Mouse (Mus musculus): ENCODE measurements around the gene Gm10837.

Gene Gm10837

DNA sequence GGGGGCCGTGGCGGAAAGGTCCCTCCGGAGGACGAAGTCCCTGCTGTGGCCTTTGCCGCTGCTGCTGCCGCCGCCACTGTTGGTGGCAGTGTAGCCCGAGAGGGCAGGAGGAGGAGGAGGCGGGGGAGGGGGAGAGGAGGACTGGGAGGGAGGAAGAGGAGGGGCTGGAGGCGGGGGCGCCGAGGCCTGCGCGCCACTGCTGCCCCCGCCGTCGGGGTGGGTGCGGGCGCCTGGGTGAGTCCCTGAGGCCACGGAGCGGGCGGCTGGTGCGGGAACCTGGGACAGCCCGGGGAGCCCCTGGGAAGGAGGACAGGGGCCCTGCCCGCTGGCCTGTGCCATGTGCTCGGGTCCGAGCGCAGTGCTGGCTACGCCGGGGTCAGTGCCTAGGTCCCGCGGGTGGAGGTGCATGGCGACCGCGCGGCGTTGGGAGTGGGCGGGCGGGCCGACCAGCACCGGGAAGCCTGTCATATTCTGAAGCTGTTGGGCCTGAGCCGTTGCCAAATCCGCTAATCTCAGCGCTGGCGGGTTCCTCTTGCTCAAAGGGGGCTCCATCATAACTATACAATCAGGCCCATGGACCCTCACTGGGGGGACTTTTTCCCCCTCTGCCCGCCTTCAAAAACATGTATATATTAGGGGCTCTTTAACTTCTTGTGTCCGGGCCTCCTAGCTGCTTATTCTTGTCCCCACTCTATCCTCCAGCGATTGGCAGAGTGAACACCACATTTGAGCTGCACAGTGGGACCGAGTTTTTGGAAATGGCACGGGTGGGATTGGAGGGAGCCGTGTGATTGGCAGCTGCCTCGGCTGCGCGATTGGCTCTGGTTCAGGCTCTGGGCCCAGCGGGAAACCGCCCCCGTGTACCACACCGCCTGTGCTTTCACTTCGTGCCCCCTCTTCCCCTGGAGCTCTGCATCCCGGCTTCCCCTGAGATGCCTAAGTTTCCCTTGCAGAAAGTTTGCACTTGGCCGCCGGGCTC, 25.3 kb upstream of the Gm10837 start, which contains the start of gene Zic5:
Gene Zic5 (minus strand): TSS at position 915 of the 979 bp plus-strand sequence.
- no peak for DNase-seq (ENCODE audit: low spot score)

DNA sequence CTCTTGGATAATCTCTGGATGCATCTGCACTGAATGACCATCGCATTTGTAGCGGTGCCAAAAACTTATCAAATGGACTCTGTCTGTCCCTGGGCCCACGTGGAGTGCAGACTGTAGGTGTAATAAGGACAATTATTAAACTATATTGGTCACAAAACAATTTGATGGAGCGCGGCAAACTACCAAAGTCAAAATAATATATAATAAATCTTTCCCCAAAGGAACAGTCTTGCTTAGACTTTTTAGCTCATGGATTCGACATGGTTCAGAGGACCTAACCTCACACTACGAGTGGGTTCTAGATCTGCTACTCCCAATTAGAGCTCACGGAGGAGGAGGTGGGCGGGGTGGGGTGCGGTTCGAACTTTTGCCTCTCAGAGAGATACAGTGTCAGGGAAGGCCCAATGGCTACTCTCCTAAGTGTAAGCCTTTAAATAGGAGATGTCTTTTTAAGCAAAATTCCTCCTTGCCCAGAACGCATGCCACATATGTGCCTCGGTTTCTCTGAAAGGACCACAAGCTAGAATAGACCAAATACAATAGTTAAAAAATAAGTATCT, 24.4 kb upstream of the Gm10837 start:
- no peak for DNase-seq (ENCODE audit: low spot score)

DNA sequence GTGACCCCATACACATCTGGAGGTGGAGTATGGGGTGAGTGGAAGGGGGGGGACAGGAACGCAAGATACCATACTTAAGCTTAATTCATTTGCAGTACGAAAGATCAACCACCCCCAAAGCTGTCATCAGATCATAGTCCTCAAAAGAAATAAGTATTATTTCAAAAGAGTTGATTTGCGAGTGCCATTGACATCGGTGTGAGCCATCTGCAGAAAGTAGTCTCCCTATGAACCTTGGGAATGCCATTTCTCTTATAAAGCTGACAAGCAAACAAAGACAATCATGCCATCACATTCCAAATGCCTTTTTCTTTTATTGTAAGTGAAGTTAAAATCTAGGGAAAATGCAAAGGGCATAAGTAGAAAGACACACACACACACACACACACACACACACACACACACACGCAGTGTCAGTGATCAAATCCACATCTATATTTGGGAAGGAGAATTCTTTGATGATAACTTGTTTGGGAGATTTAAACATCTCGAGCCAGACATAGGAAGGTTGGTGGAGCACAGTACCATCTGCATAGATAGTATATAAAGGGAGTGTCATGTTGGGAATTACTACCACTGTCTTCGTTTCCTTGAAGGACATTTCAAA, 23.5 kb upstream of the Gm10837 start:
- no peak for DNase-seq (ENCODE audit: low spot score)

DNA sequence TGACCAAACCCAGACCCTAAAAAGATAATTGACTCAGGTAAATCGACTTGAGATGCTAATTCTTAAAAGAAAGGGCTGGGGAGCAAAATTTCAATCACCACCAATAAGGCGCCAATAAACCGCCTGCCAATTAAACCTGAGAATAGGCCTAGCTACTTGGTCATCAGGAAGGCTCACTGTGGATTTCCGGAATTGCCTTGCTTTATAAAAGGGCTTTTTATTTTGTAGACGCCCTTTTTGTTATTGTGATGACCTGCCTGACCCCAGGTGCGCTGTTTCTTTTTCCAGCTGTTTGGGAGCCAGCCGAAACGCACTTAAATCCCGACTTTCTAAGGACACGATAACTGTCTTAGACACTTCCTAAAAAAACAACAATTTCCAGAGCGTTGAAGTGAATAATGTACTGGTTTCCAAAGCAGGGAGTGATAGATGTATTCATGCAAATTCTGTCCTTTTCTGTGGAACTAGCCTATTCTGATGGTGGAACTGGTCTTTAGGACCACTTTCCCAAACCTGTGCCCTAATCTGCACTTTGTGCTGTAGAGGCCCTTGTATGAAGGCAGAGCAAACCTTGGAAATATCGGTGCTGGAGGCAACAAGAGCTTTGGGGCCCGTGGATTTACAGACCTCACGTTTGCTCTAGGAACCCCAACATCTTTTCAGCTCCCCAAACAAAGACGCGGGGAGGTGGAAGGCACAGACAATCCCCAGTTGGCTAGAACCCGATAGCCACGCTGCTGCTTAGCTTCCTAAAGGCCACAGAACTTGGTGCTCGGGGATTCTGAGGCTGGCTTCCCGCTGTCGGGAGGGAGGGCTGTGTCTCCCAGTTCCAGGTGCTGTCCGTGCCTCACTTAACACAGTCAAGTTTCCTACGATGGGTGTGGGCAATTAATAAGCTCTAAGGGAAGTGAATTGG, 22.2 kb upstream of the Gm10837 start:
- no peak for DNase-seq (ENCODE audit: low spot score)

DNA sequence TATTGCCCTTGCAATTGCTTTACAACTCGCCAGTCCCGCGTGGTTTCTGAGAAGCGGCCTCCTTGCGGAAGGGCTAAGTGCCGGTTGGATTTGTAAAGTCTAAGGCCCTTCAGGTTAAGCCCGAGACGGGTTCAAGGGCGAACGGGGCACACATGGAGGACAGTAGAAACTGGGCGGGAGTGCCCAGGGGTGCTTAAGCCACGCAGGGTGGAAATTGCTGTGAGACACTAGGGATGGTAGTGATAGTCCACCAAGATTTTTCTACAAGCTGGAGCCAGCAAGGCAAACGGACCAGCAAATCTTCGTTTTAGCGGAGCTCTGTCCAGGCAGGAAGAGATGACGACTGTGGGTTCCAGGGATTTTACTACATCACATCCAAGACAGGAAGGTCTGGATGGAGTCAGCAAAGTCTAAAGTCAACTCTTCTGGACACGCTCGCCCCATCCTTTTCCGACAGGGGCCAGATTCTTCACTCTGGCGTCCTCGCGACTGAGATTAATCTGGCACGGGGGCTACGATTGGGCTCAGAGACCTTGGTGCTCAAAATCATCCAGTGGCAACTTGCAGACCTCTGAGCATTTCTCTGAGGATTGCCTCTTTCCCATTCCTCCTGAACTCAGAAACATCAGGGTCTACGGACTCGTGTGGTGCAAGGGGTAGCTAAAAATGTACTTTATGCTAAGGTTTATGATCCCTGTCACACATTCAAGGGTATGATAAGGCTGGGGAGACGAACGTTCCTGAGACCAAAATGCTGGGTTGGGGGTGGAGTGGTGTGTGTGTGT, 21.2 kb upstream of the Gm10837 start:
- DNase-seq (ENCODE audit: low spot score), result no peak

DNA sequence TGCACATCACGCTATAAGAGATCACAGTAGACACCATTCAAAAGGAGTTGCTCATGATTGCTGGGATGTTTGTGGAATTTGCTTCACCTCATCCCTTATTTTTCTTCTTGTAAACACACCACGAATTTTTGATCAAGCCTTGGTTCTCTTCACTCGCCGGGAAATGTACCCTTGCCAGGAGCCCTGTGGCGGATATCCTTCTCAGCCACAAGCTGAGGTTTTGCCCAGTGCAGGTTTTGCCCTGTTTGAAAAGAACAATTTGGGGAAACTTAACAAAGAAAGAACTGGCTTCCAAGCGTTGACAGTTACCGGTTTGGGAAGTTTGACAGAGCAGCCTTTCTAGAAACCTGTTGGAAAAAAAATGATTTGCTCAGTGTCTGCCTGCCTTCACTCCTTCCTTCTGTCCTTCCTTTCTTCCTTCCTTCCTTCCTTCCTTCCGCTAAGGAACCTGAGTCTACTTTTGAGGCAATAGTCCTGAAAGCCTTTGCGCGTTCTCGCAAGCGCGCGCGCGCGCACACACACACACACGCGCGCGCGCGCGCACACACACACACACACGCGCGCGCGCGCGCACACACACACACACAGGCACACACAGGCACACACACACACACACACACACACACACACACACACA, 18.8 kb upstream of the Gm10837 start:
- no peak for DNase-seq (ENCODE audit: low spot score)

DNA sequence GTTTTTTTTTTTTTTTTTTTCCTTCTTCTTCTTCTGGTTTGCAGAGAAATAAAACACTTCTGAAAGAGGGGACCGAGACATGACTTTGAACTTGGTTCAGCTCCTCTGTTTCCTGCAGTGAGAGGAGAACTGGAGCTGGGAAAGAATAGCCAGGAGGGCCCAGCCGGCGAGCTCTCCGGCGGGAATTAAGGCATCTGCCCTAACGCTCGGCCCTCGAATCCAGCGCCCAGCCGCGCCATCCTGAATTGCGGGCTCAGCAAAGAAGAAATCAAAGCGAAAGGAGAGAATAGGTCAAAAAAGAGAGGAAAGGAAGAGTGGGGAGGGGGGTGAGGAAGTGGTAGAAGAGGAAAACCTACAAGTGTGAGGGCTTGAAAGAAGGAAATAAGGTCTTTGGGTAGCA, 18.2 kb upstream of the Gm10837 start:
- no peak for DNase-seq (ENCODE audit: low spot score)

DNA sequence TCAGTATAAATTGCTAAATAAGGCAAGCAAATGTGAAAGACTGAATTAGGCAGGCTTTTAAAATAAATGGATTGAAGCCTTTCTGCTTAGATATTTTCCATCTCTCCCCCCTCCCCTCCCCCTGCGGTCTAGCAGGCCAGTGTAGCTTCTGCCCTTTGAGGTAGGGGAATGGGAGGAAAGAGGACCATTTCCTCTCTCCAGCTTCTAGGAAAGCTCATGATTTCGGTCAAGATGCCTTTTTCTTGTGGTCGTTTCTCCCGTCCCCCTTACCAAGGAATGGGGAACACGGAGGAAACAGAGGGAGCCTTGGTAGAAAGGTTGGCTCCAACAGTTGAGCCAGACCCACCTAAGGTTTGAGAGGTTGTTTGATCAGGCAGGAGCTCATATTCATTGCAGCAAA, 17.7 kb upstream of the Gm10837 start:
- DNase-seq (ENCODE audit: low spot score), result no peak

DNA sequence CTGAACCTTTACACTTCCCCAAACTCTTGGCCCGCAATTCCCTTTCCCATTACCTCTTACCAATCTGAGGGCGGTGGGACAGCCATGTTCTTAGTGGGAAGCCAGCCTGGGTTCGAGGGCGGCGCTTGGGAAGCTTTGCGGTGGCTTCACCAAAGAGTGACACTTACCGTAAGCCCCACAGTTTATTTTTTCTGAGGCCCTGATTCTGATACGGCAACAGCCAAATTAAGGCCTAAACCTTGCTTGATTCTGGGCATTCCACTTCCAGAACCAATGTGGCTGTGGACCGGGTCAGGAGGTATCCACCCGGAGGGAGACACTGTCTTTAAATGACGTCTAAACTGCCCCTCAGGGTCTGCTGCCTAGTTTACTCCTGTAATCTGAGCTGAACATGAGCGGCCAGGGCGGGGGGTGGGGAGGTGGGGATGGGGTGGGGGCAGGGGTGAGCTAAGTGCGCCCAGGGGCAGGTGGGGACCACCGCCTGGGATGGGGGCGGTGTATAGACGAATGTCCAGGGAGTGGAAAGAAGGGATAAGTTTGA, 17.1 kb upstream of the Gm10837 start:
- DNase-seq (ENCODE audit: low spot score), result no peak

DNA sequence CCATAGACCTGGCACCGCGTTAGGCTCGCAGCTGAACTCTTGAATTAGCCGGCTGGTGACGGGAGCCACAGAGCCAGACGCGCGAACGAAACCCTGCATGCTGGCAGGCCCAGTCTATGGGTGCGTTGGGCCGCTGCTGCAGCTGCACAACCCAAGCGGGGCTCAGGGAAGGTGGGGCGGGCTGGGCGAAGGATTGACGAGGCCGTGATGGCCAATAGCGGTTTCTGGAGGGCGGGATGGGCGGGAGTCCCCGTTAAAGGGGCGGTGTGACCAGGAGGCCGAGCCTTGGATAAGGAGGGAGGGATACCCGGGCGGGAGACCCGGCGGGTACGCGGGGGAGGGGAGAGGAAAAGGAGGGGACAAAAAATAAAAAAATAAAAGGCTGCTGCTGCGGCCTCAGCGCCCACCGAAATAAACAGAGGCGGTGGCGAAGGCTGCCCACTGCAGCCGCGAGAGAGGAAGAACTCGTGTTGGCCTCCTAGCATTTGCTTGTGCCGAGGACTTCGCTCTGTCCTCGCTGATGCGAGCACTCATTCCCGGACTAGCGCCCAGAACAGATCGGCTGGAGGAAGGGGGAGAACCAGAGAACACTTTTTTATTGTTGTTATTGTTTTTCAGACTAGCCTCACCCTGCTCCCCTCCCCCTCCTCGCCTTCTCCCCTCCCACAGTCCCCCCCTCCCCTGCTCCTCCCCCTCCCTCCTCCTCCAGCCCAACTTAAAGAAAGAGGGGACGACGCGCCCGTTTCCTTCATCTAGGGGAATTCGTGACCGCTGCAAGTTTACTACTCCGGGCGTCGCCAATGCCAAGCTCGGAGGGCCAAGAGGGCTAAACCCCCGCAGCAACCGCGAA, 16.1 kb upstream of the Gm10837 start:
- no peak for DNase-seq (ENCODE audit: low spot score)

DNA sequence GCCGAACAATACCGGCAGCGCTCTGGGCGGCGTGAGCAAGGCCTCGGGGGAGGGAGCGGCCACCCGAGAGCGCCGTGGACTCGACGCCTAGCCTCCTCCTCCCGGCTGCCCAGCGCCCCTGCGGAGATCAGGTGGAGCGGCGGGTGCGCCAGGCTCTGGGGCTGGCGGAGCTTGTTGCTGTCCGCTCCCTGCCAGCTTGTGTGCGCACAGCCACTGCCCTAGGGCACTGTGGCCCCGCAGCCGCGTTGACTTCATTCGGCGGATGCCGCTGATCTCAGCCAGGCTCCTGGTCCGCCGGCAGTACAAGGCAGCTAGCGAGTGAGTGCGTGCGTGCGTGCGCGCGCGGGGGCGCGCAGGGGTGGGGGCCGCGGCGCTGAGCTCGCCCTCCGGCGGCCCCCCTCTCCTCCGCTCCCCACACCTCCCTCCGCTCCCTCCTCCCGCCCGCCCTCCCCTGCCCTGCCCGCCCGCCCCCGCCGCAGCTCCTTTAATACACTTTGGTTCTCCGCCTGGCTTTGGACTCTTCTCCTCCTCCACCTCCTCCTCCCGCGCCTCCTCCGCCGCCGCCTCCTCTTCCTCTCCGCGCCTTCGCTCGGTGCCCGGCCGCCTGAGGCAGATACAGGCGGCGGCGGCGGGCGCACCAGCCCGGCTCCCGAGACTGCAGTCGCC, 15.4 kb upstream of the Gm10837 start, which contains the start of gene Zic2:
Gene Zic2 (plus strand): TSS at position 545 of the 666 bp plus-strand sequence.
- DNase-seq (ENCODE audit: low spot score), result no peak

DNA sequence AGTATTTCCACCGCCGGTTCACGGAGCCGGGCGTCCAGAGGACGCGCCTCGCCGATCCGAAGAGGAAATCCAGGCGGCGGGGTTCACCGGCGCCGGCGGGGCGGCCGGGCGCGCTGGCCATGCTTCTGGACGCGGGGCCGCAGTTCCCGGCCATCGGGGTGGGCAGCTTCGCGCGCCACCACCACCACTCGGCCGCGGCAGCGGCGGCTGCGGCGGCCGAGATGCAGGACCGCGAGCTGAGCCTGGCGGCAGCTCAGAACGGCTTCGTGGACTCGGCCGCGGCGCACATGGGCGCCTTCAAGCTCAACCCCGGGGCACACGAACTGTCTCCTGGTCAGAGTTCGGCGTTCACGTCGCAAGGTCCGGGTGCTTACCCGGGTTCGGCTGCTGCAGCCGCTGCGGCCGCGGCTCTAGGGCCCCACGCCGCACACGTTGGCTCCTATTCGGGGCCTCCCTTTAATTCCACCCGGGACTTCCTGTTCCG, 14.8 kb upstream of the Gm10837 start:
- DNase-seq (ENCODE audit: low spot score), result no peak

DNA sequence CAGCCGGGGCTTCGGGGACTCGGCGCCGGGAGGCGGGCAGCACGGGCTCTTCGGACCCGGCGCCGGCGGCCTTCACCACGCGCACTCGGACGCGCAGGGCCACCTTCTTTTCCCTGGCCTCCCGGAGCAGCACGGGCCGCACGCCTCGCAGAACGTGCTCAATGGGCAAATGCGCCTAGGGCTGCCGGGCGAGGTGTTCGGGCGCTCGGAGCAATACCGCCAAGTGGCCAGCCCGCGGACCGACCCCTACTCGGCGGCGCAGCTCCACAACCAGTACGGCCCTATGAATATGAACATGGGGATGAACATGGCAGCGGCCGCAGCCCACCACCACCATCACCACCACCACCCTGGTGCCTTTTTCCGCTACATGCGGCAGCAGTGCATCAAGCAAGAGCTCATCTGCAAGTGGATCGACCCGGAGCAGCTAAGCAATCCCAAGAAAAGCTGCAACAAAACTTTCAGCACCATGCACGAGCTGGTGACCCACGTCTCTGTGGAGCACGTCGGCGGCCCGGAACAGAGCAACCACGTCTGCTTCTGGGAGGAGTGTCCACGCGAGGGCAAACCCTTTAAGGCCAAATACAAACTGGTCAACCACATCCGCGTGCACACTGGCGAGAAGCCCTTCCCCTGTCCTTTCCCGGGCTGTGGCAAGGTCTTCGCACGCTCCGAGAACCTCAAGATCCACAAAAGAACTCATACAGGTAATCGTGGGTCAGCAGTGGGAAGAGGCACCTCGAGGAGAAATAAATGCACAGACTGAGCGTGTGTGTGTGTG, 14.2 kb upstream of the Gm10837 start:
- no peak for DNase-seq (ENCODE audit: low spot score)

DNA sequence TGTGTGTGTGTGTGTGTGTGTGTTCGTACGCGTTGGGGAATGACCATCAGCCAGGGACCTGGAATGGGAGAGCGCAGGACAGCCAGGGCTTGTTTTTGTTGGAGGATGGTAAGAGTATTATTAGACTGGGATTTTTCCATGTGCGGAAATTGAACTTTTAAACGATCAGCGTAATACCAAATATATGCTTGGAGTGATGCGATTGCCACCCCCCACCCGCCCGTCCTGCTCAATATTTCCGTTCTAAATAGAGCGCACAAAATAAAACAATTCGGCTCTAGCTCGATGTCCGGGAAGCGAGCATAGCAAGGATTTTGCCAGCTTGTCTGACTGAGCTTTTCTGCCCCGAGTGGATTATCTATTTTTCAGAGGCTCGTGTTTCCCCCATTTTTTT, 13.6 kb upstream of the Gm10837 start:
- no peak for DNase-seq (ENCODE audit: low spot score)

DNA sequence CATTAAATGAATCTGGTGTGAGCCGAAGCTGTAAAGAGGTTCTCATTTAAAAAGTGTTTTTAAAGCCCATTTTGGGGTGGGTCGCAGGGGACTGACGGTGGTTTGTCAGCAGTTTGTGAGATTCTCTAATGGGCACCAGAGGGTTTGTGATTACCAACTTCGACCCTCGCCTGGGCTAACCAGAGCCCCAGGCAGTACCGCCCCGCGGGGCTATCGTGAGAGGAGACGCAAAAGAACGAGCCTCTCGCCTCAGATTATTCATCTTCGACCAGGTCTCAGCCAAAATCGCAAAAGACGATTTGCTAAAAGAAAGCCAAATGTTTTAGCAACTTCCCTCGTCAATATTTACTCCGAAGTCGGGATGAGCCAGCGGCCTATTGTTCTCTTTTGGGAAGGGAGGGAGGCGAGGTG, 13.1 kb upstream of the Gm10837 start:
- DNase-seq (ENCODE audit: low spot score), result no peak

DNA sequence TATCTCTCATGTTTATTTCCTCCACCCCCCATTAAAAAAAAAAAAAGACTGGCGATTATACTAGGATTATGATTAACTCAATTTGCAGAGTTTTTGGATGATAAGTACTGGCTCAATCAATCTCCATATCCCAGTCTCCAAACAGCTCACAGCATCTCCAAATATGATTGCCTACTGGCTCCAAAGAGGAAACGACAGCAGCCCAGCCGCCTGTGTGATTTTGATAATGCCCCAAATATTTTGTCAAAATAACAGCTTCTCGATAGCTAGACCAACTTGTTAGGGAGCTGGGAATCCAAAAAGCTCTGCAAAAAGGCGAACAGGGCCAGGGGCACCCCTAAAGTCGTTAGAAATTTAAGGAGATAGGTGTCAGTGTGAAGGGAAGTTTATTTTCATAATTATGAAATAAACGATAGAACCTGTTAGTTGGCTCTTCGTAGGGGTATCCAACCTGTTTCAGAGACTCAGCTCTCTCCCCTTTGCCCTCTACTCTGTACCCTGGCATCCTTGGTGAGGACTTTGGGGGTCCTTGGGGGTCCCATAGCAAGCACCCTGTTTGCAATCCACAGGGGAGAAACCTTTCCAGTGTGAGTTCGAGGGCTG, 12.3 kb upstream of the Gm10837 start:
- DNase-seq (ENCODE audit: low spot score), result no peak

DNA sequence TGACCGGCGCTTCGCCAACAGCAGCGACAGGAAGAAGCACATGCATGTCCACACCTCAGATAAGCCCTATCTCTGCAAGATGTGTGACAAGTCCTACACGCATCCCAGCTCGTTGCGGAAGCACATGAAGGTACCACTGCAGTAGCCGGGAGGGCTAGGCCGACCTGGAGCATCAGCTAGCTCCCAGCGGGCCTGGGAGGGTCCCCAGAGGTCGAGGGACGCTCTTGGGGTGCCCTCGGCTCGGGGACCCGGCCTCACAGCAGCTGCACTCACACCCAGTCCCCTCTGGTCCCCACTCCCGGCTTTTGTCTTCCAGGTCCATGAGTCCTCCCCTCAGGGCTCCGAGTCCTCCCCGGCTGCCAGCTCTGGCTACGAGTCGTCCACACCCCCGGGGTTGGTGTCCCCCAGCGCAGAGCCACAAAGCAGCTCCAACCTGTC, 11.8 kb upstream of the Gm10837 start:
- DNase-seq (ENCODE audit: low spot score), result no peak
